Mouse (Mus musculus) bone marrow, adult 2 months (tissue): ENCODE data around the gene Rgs3.

ENCODE experiments used
- CTCF ChIP-seq: fragments of 200-500 bp; IDR thresholded peaks from 2 replicates; pipeline ENCODE4 v1.5.1; 2011; ENCODE audit warnings: low read length, control low read depth; ENCODE audit not compliant: control insufficient read depth, insufficient read depth
- POLR2A ChIP-seq: fragments of 200-500 bp; IDR thresholded peaks from 2 replicates; pipeline ENCODE4 v1.6.1; 2011; ENCODE audit warnings: low read depth, mild to moderate bottlenecking, control low read depth, low read length, borderline replicate concordance; ENCODE audit not compliant: control insufficient read depth

DNA sequence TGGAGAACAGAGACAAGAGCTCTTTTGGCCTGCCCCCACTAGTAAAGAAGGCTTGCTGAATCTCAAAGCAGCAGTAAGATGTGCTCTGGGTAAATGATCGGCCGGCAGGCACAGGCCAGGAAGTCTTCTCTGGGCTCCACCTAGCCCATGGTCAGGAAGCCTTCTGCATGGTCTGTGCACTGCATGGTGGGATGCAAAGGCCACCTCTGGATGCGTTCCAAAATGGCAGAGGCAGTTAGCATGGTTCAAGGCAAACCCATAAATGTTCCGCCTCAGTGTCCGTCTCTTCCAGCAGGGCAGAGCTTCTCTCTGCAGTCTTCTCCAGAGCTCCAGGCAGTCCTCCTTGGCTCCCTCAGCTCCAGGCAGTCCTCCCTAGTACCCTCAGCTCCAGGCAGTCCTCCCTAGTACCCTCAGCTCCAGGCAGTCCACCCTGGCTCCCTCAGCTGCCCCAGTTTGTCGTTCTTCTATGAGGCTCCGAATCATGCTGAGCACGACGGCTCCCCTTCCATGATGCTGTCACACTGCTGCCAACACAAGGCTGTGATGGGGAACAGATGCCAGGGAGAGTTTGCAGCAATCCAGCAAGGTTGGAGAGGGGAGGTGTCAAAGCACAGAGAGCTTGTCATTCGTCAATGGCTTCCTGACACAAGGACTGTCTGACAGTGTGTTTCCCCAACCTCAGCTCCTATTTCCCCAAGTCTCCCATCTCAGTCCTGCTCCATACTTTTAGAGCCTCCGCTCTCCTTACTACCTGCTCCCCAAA is 84.6 kb downstream of the Rgs3 start:
- TF ChIP-seq CTCF: no peak
- no peak for TF ChIP-seq POLR2A
